Mouse (Mus musculus) forelimb bud, embryonic 11.5 days (tissue): ENCODE results near the gene Lrrc29.

Experiments
- DNase-seq: peaks from one replicate; pipeline ENCODE4 v3.0.0-alpha.2; 2012; ENCODE audit warnings: low read depth, low spot score

Lrrc29 gene

GRCm38 (mm10) chr8:105345061-105345975 is 19.2 kb upstream of the Lrrc29 start:
- no peak for DNase-seq

GRCm38 (mm10) chr8:105343791-105344574 is 17.9 kb upstream of the Lrrc29 start:
- no peak for DNase-seq

- DNase-seq = no peak
These were observed 16.7 kb upstream of the Lrrc29 start for GRCm38 (mm10) chr8:105342768-105343167.

GRCm38 (mm10) chr8:105341399-105341798 is 15.3 kb upstream of the Lrrc29 start:
- no peak for DNase-seq

- DNase-seq = no peak
These were observed 14.0 kb upstream of the Lrrc29 start for GRCm38 (mm10) chr8:105339886-105340635.

GRCm38 (mm10) chr8:105338992-105339391 is 12.9 kb upstream of the Lrrc29 start:
- no peak for DNase-seq

- DNase-seq = no peak
These were observed 10.5 kb upstream of the Lrrc29 start for GRCm38 (mm10) chr8:105336373-105337130.

GRCm38 (mm10) chr8:105332523-105332922 is 6.4 kb upstream of the Lrrc29 start:
- no peak for DNase-seq

GRCm38 (mm10) chr8:105331931-105332330 is 5.9 kb upstream of the Lrrc29 start:
- DNase-seq = no peak

- DNase-seq = no peak
These were observed 5.4 kb upstream of the Lrrc29 start for GRCm38 (mm10) chr8:105331469-105331868.

- DNase-seq = no peak
These were observed 4.2 kb upstream of the Lrrc29 start for GRCm38 (mm10) chr8:105330325-105330724.

GRCm38 (mm10) chr8:105326968-105327367 is 890 bp upstream of the Lrrc29 start:
- DNase-seq = no peak

- peak; percentile 14 for DNase-seq
These were observed 411 bp downstream of the Lrrc29 start for GRCm38 (mm10) chr8:105325641-105326093.

GRCm38 (mm10) chr8:105323183-105323582 is 2.9 kb downstream of the Lrrc29 start:
- no peak for DNase-seq

GRCm38 (mm10) chr8:105318662-105319190 is 7.4 kb downstream of the Lrrc29 start:
- DNase-seq = no peak

GRCm38 (mm10) chr8:105317941-105318340 is 8.1 kb downstream of the Lrrc29 start:
- no peak for DNase-seq

GRCm38 (mm10) chr8:105315073-105315769 is 10.9 kb downstream of the Lrrc29 start:
- no peak for DNase-seq

- DNase-seq = no peak
These were observed 12.3 kb downstream of the Lrrc29 start for GRCm38 (mm10) chr8:105313622-105314402.

GRCm38 (mm10) chr8:105312891-105313481 is 13.1 kb downstream of the Lrrc29 start:
- no peak for DNase-seq
